Mouse (Mus musculus) MEL (cell line): ENCODE measurements around the gene Kidins220.

Experiments
- CTCF ChIP-seq, 3 experiments: IDR thresholded peaks in 2 of 3; conservative IDR thresholded peaks in 1 of 3; 2 replicates each; pipeline ENCODE4 v1.5.1; 2011 to 2012; ENCODE audit warnings: low read length in 3 of 3, low read depth in 2 of 3, mild to moderate bottlenecking in 2 of 3, improper control_type of control experiment in 1 of 3, inconsistent platforms in 1 of 3, mixed read lengths in 1 of 3, moderate library complexity in 1 of 3; ENCODE audit not compliant: control insufficient read depth in 1 of 3, insufficient read depth in 1 of 3, poor library complexity in 1 of 3, severe bottlenecking in 1 of 3
- ELF1 ChIP-seq: IDR thresholded peaks from 2 replicates; pipeline ENCODE4 v1.6.1; 2014; ENCODE audit warnings: low read depth, mild to moderate bottlenecking, inconsistent platforms, low read length, improper control_type of control experiment, moderate library complexity
- EP300 ChIP-seq, 2 experiments: IDR thresholded peaks; 2 replicates each; pipeline ENCODE4 v1.6.1; 2011; ENCODE audit warnings: improper control_type of control experiment in 2 of 2, low read length in 2 of 2, low read depth in 1 of 2, mild to moderate bottlenecking in 1 of 2
- MAFK ChIP-seq: IDR thresholded peaks from 2 replicates; pipeline ENCODE4 v1.6.1; 2011; ENCODE audit warnings: low read depth, mild to moderate bottlenecking, low read length, improper control_type of control experiment, borderline replicate concordance
- MAX ChIP-seq: IDR thresholded peaks from 2 replicates; pipeline ENCODE4 v1.6.1; 2011; ENCODE audit warnings: low read length, improper control_type of control experiment
- POLR2A ChIP-seq, 2 experiments: IDR thresholded peaks; 2 replicates each; pipeline ENCODE4 v1.6.1; 2011 to 2012; ENCODE audit warnings: low read length in 2 of 2, mild to moderate bottlenecking in 2 of 2, control low read depth in 1 of 2, improper control_type of control experiment in 1 of 2, low read depth in 1 of 2, moderate library complexity in 1 of 2; ENCODE audit not compliant: control insufficient read depth in 1 of 2, insufficient read depth in 1 of 2, poor library complexity in 1 of 2
- SIN3A ChIP-seq: IDR thresholded peaks from 2 replicates; pipeline ENCODE4 v1.6.1; 2012; ENCODE audit warnings: low read length, improper control_type of control experiment, inconsistent platforms
- TAL1 ChIP-seq: IDR thresholded peaks from 2 replicates; pipeline ENCODE4 v1.6.1; 2012; ENCODE audit warnings: mild to moderate bottlenecking, inconsistent platforms, low read length, moderate library complexity, mixed read lengths
- ZC3H11A ChIP-seq: IDR thresholded peaks from 2 replicates; pipeline ENCODE4 v1.6.1; 2012; ENCODE audit warnings: low read depth, mild to moderate bottlenecking, inconsistent platforms, low read length, improper control_type of control experiment
- ZMIZ1 ChIP-seq: IDR thresholded peaks from 2 replicates; pipeline ENCODE4 v1.6.1; 2012; ENCODE audit warnings: low read depth, mild to moderate bottlenecking, inconsistent platforms, low read length, improper control_type of control experiment, moderate library complexity
- ZNF384 ChIP-seq: IDR thresholded peaks from 2 replicates; pipeline ENCODE4 v1.6.1; 2012; ENCODE audit warnings: low read depth, mild to moderate bottlenecking, inconsistent platforms, low read length, improper control_type of control experiment

GRCm38 (mm10) chr12:25101389-25101788 is 126.7 kb downstream of the Kidins220 start:
- no peak for TF ChIP-seq ZMIZ1
- no peak for TF ChIP-seq SIN3A
- no peak for TF ChIP-seq MAX
- TF ChIP-seq TAL1 = no peak
- TF ChIP-seq CTCF (IDR thresholded peaks at IDR 0.05 in 2 of 3, conservative IDR thresholded peaks at IDR 0.05 in 1 of 3; ENCODE audit: control insufficient read depth in 1 of 3, insufficient read depth in 1 of 3, low read depth in 2 of 3, low read length in 3 of 3, poor library complexity in 1 of 3, severe bottlenecking in 1 of 3) = no peak
- TF ChIP-seq ELF1 = no peak
- no peak for TF ChIP-seq ZNF384
- no peak for TF ChIP-seq MAFK
- no peak for TF ChIP-seq EP300 (IDR thresholded peaks at IDR 0.05; ENCODE audit: low read depth in 1 of 2, low read length in 2 of 2)
- no peak for TF ChIP-seq POLR2A (IDR thresholded peaks at IDR 0.05; ENCODE audit: control insufficient read depth in 1 of 2, insufficient read depth in 1 of 2, low read depth in 1 of 2, low read length in 2 of 2, poor library complexity in 1 of 2)
- no peak for TF ChIP-seq ZC3H11A
